Mouse (Mus musculus) megakaryocyte, embryonic 14.5 days (primary cell): ENCODE measurements around the gene Ttll3. TPM values are rescaled to one million over a fixed set of nuclear protein-coding genes. Genes with fewer than 3 reads are reported as not detected.

Experiments
- H3K27me3 ChIP-seq: replicated peaks from 2 replicates; pipeline ENCODE3; 2012; ENCODE audit warnings: inconsistent platforms
- H3K36me3 ChIP-seq: replicated peaks from 2 replicates; pipeline ENCODE3; 2012; ENCODE audit warnings: low read length, inconsistent platforms, mixed read lengths
- H3K4me1 ChIP-seq: 2 replicates; pipeline ENCODE4 v1.6.1; 2012; ENCODE audit warnings: inconsistent platforms
- H3K4me3 ChIP-seq: replicated peaks from 2 replicates; pipeline ENCODE3; 2012; ENCODE audit warnings: moderate library complexity, mild to moderate bottlenecking, inconsistent platforms
- H3K9me3 ChIP-seq: 2 replicates; pipeline ENCODE4 v1.6.1; 2012; ENCODE audit warnings: inconsistent platforms
- FLI1 ChIP-seq: IDR thresholded peaks from 2 replicates; pipeline ENCODE4 v1.6.1; 2012; ENCODE audit warnings: low read length, inconsistent platforms, mixed read lengths
- GATA1 ChIP-seq: IDR thresholded peaks from 3 replicates; pipeline ENCODE4 v1.6.1; 2012; ENCODE audit warnings: mixed read lengths, low read length, inconsistent platforms, borderline replicate concordance
- polyA plus RNA-seq: library from polyadenylated mRNA; stranded (reverse); fragments of >175 nt; gene quantifications from 2 replicates; pipeline ENCODE4 v1.2.3, GENCODE M21; 2012; ENCODE audit warnings: low replicate concordance; ENCODE audit not compliant: insufficient read depth

Ttll3 gene
- polyA plus RNA-seq, 1 experiment = 28.0 TPM

DNA sequence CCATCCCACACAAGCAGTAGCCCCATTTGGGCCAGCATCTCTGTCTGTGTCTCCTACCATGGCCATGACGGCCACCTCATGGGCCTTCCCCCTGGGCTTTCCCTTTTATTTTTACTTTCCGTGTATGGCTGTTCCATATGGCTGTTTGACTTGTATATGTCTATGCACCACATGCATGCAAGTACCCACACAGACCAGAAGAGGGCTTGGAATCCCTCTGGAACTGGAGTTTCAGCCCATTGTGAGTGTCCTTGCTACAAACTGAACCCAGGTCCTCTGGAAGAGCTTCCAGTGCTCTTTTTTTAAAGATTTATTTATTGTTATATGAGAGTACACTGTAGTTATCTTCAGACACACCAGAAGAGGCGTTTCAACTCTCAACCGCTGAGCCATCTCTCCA lies 27.6 kb upstream of the Ttll3 start:
- H3K36me3 ChIP-seq = peaks cover 5% of the 10 kb centered on the region
- TF ChIP-seq FLI1 (no peak), GATA1 (no peak)
- H3K4me3 ChIP-seq = no peak overlapping the region
- H3K4me1 ChIP-seq = peaks cover 29% of the 10 kb centered on the region
- peaks cover 15% of the 10 kb centered on the region for H3K27me3 ChIP-seq
- H3K9me3 ChIP-seq = no peaks in the 10 kb centered on the region

GRCm38 (mm10) chr6:113362241-113362640 lies 26.8 kb upstream of the Ttll3 start:
- TF ChIP-seq FLI1 (no peak), GATA1 (no peak)
- H3K36me3 ChIP-seq = peaks cover 13% of the 10 kb centered on the region

DNA sequence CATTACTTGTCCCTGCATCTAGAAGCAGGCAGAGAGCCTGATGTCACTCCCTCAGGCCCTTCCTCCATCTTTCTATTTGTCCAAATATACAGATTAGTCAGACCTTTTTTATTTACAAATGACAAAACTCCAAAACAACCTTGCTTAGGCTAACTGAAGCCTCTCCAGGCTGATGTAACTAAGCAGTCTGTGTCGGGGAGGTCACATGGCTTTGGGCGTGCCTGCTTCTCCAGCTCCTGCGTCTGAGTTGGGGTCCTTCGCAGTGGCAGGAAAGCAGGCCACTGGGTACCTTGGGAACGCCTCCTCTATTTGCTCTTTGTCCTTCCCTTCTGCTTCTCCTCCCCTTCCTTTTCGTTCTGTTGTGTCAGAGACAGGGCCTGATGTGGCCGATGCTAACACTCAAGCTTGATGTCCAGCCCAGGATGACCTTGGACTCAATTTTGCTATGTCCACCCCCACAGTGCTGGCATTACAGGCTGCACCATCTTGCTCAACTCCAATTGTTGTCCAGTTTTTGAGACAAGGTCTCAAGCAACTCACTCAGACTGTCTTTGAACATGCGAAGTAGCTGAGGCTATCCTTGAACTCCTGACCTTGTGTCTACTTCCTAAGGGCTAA lies 24.4 kb upstream of the Ttll3 start:
- peaks cover 36% of the 10 kb centered on the region for H3K36me3 ChIP-seq
- peaks cover 9% of the 10 kb centered on the region for H3K27me3 ChIP-seq
- peaks cover 29% of the 10 kb centered on the region for H3K4me1 ChIP-seq
- no peak overlapping the region for H3K4me3 ChIP-seq
- H3K9me3 ChIP-seq = no peaks in the 10 kb centered on the region
- TF ChIP-seq FLI1 (no peak), GATA1 (no peak)

More at GRCm38 (mm10) chr6:113362241-113362640, 26.8 kb upstream of the Ttll3 start:
- H3K9me3 ChIP-seq = no peaks in the 10 kb centered on the region
- H3K4me3 ChIP-seq = peak overlapping the region; percentile 21
- peaks cover 13% of the 10 kb centered on the region for H3K27me3 ChIP-seq
- peaks cover 29% of the 10 kb centered on the region for H3K4me1 ChIP-seq

DNA sequence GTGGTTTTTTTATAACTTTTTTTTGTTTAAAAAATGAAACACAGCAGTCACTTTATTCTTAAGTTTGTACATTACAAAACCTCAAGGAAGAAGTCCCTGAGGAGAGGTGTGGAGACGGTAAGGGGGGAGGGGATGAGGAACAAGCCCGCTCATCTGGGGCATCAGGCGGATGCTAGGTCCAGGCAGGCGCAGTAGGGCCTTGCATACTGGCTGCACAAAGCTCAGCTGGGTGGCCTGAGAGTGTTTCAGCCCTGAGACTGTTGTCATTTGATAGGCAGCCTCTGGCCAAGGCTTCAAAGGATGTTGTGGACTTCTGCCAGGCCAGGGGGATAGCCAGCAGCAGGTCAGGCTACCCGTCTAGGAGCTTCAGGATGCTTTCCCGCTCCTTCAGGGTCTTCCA lies 22.4 kb upstream of the Ttll3 start:
- Histone ChIP-seq H3K4me3 (no peak overlapping the region), H3K27me3 (peaks cover 4% of the 10 kb centered on the region), H3K4me1 (peaks cover 25% of the 10 kb centered on the region), H3K36me3 (peaks cover 56% of the 10 kb centered on the region), H3K9me3 (no peaks in the 10 kb centered on the region)
- TF ChIP-seq FLI1 (no peak), GATA1 (no peak)

- H3K36me3 ChIP-seq = peaks cover 66% of the 10 kb centered on the region
- TF ChIP-seq GATA1 = no peak
- no peak for TF ChIP-seq FLI1
- H3K27me3 ChIP-seq = no peaks in the 10 kb centered on the region
- peaks cover 24% of the 10 kb centered on the region for H3K4me1 ChIP-seq
- no peaks in the 10 kb centered on the region for H3K9me3 ChIP-seq
- H3K4me3 ChIP-seq = no peak overlapping the region
These were observed 21.5 kb upstream of the Ttll3 start for GRCm38 (mm10) chr6:113367574-113367973.

- no peak overlapping the region for H3K4me3 ChIP-seq
- peaks cover 71% of the 10 kb centered on the region for H3K36me3 ChIP-seq
- H3K4me1 ChIP-seq = peaks cover 30% of the 10 kb centered on the region
- H3K9me3 ChIP-seq = no peaks in the 10 kb centered on the region
- no peaks in the 10 kb centered on the region for H3K27me3 ChIP-seq
- TF ChIP-seq FLI1 (no peak), GATA1 (no peak)
These were observed 20.9 kb upstream of the Ttll3 start for GRCm38 (mm10) chr6:113368124-113368523.

DNA sequence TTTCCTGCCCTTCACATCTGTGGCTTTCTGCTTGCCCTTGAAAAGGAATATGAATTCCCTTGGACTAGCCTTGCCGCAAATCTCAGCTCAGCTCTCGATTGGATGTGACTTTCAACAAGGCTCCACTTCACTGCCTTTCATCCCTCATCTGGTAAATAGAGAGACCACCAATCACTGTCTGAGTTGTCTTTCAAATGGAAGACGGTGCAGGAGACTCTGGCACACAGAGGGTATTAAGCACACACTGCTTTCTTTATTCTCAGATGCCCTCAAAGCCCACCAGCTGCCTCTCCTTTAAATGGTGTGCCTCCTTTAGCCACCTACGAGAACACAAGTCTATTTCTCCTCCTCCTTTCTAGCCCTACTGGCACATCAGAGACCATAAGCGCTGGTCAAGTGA lies 20.5 kb upstream of the Ttll3 start:
- TF ChIP-seq GATA1 = no peak
- no peak for TF ChIP-seq FLI1
- H3K27me3 ChIP-seq = no peaks in the 10 kb centered on the region
- peaks cover 76% of the 10 kb centered on the region for H3K36me3 ChIP-seq
- no peak overlapping the region for H3K4me3 ChIP-seq
- H3K9me3 ChIP-seq = no peaks in the 10 kb centered on the region
- H3K4me1 ChIP-seq = peaks cover 34% of the 10 kb centered on the region

DNA sequence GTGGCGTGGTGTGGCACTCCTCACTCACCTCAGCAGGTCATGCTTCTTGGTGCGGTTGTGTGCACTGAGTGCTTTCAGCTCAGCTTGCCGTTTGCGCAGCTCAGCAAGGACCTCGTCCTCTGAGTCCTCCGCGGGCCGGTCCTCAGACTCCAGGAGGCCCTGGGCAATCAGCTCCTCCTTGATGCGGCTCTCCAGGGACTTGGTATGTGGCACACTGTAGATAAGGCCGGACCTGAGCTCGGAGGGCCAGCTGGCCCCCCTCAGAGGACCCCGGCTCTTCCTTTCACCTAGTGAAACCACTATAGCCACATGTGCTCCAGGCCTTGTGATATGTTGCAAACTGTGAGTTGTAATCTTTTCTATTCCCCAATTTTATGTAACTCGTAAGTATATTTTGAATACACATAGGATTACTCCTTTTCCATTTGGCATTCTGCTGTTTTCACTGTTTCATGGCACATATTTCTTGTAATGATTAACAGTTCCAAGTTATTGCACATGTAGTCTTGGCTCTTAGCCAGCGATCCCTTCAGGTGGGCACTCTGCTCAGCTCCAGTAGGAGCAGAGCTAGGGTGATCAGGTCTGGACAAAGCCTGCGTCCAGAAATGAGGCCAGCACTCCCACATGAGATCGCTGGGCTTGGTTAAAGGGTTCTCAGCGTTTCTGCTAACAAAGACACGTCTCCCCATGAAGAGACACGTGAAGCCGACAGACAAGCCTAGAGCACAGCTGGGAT lies 18.7 kb upstream of the Ttll3 start:
- no peaks in the 10 kb centered on the region for H3K9me3 ChIP-seq
- peaks cover 33% of the 10 kb centered on the region for H3K4me1 ChIP-seq
- TF ChIP-seq FLI1 (no peak), GATA1 (no peak)
- no peaks in the 10 kb centered on the region for H3K27me3 ChIP-seq
- H3K4me3 ChIP-seq = no peak overlapping the region
- peaks cover 94% of the 10 kb centered on the region for H3K36me3 ChIP-seq

DNA sequence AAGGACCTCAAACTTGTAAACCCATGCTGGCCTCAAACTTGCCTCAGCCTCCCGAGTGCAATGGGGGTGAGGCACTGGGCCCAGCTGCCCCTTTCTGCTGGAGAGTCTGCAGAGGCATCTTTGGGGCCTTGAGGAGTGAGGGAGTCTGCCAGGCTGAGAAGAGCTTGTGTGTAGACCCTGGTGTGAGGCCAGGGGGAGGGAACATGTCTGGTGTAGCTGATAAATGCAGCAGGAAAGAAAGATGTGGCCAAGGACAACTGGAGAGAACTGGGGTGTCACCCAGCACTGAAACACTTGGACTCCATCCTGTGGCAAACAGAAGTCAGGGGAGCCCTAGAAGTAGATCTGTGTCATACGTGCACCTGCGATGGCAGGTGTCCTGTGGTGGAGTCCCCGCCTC lies 15.6 kb upstream of the Ttll3 start:
- H3K36me3 ChIP-seq = peaks cover 80% of the 10 kb centered on the region
- no peaks in the 10 kb centered on the region for H3K9me3 ChIP-seq
- peaks cover 50% of the 10 kb centered on the region for H3K4me1 ChIP-seq
- H3K27me3 ChIP-seq = no peaks in the 10 kb centered on the region
- TF ChIP-seq GATA1 (no peak), FLI1 (no peak)
- H3K4me3 ChIP-seq = peak overlapping the region; percentile 53

DNA sequence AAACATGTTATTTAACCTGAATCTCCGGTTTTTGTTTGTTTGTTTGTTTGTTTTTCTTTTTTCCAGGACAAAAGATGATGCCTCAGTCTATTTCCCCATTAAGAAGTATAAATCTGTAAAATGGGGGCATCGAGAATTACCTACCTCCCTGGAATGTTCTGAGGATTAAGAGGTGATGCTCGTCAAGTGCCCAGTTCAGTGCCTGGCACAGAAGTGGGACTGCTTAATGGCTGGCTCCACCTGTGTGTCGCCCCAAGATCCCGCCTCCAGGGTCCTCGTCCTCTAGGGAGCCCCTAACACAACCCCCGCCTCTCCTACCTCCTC lies 11.9 kb upstream of the Ttll3 start:
- no peak for TF ChIP-seq FLI1
- no peak for TF ChIP-seq GATA1
- peaks cover 70% of the 10 kb centered on the region for H3K36me3 ChIP-seq
- no peaks in the 10 kb centered on the region for H3K27me3 ChIP-seq
- peaks cover 78% of the 10 kb centered on the region for H3K4me1 ChIP-seq
- H3K4me3 ChIP-seq = peak overlapping the region; percentile 96
- H3K9me3 ChIP-seq = no peaks in the 10 kb centered on the region

- Histone ChIP-seq H3K27me3 (no peaks in the 10 kb centered on the region), H3K4me1 (peaks cover 73% of the 10 kb centered on the region), H3K4me3 (peak within 1 kb of the TSS; percentile 96), H3K36me3 (peaks cover 70% of the 10 kb centered on the region), H3K9me3 (no peaks in the 10 kb centered on the region)
- TF ChIP-seq FLI1 (peak; percentile 83), GATA1 (peak; percentile 60; the same call in 1 of the 3 replicates)
These were observed 11.3 kb upstream of the Ttll3 start, which contains the start of the genes Tada3 and Arpc4 for GRCm38 (mm10) chr6:113377496-113378385. TSS of gene Tada3 (minus strand) at chr6:113377883. TSS of gene Arpc4 (plus strand) at chr6:113378115.
